Mouse (Mus musculus) frontal cortex, adult 2 months (tissue): ENCODE measurements around the gene A630001G21Rik. TPM values are rescaled to one million over a fixed set of nuclear protein-coding genes. Genes with fewer than 3 reads are reported as not detected.

Experiments
- DNase-seq, 2 experiments: peaks; one replicate each; pipeline ENCODE4 v3.0.0; 2022; ENCODE audit warnings: low spot score in 1 of 2; ENCODE audit errors: extremely low spot score in 1 of 2
- polyA plus RNA-seq: library from polyadenylated mRNA; depleted of rRNA; stranded (reverse); fragments of >200 nt; gene quantifications from 2 replicates; pipeline ENCODE4 v1.2.3, GENCODE M21; 2012

A630001G21Rik gene
- polyA plus RNA-seq, 1 experiment = 1.3 TPM

GRCm38 (mm10) chr1:85775136-85775535, 3.3 kb downstream of the A630001G21Rik start:
- peak in 1 of 2 experiments; percentile 15 for DNase-seq

DNA sequence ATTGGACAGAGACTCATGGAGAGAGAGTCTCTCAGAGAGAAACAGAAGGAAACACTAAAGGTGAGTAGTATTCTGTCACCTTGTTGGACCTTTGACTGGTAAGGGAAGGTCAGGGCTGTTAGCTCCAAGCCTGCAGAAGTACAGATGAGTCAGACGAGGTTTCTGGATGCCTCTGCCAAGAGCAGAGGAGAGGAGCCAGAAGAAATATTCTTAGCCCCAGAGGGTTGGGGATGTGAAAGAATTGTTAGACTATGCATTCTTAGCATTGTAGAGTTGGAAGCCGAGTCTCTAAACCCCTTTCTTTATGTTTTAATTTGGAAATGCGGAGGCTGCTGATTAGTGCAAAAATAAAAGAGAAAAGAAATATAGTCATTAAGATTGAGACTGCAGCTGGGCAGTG, 6.5 kb downstream of the A630001G21Rik start:
- DNase-seq = peak in 1 of 2 experiments; percentile 31

GRCm38 (mm10) chr1:85767754-85768153, 10.7 kb downstream of the A630001G21Rik start:
- no peak for DNase-seq

- DNase-seq = no peak
These were observed 12.3 kb downstream of the A630001G21Rik start for GRCm38 (mm10) chr1:85766120-85766519.

DNA sequence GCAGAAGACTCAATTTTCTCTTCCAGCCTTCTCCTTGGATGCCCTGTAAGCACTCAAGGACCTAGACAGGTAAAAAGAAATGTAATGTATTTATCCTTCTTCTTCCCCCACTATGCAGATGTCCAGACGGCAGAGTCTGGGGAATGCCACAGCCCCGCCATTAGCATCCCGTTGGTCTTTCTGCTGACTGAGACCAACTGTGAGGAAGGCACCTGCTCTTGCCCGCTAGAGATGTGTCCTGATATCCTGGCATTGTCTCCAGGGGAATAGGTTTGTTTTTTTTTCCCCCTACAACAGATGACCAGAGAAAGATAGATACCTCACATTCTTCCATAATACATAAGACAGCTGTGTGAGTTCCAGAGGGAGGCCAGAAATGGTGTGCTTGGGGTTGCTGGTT, 14.2 kb downstream of the A630001G21Rik start:
- DNase-seq = no peak

- no peak for DNase-seq
These were observed 15.1 kb downstream of the A630001G21Rik start for GRCm38 (mm10) chr1:85763386-85763785.

GRCm38 (mm10) chr1:85761665-85762064, 16.8 kb downstream of the A630001G21Rik start:
- no peak for DNase-seq

GRCm38 (mm10) chr1:85758969-85759293, 19.5 kb downstream of the A630001G21Rik start:
- DNase-seq = no peak

DNA sequence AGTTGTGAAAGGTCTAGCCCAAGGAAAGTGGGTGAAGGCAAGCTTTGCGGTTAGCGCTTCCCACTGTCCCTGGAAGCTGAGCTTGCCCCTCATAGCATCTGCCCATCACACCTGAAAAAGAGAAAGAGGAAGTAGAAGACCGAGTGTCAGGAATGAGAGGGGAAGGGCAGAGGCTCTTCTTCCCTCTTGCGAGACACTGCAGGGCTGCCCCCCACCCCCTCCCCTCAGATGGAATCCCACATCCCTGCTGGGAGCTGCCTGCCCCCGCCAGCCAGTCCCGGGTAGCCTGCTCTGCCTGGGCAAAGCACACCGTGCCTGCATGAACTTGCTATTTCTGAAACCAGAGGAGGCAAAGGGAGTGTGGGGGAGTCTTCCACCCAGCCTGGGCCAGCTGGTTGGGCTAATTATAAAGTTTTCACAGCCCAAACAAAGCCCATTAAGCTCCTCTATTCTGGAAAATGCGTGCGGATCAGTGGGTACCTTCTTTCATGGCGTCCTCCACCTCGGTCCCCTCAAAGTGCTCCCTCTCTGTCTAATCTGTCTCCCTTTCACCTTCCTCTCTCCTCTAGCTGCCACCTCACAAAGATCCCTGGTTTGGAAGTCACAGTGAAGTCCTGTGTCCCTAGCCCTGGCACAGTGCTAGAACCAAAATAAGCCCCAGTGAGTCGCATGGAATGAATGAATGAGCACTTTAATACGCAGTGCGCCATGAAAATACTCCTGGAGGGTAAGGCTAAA, 20.0 kb downstream of the A630001G21Rik start:
- peak; percentile 47 to 58 for DNase-seq

GRCm38 (mm10) chr1:85757531-85758230, 20.8 kb downstream of the A630001G21Rik start:
- DNase-seq = peak; percentile 23 to 27

GRCm38 (mm10) chr1:85751932-85752680, 26.3 kb downstream of the A630001G21Rik start:
- no peak for DNase-seq

DNA sequence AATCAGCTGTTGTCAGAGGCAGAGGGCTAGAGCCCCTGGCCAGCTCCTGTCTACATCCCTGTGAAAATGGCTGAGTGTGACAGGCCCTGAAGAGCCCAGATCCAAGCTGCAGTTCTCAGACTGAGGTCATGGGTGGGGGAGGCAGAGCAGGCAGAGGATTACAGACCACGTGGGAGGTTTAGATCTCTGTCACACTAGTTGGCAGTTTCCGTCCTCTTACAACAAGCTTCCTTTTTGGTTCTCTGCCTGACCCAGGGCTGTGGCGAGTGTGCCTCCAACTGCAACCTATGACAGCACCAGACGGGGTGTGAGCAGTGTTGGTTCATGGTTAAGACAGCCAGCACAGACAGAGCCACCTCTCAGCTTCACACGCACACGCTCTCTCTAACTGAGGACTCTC, 26.9 kb downstream of the A630001G21Rik start:
- no peak for DNase-seq

DNA sequence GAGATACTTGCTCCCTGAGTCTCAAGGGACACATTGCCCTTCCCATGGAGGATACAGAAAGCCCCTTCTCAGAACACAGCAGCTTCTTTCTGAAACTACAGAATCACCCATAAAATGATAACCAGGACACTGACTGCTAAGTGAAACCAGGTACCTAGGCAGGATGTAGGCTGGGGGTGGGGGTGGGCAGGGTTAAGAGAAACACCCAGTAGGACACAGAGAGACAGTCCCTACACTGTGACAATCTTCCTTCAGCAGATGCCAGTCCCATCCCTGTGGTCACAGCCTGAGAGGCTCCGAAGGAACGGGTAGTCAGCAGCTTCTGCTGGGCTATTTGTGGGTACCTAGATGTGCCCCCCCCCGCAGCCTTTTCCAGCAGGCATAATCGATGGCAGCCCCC, 27.8 kb downstream of the A630001G21Rik start:
- no peak for DNase-seq

DNA sequence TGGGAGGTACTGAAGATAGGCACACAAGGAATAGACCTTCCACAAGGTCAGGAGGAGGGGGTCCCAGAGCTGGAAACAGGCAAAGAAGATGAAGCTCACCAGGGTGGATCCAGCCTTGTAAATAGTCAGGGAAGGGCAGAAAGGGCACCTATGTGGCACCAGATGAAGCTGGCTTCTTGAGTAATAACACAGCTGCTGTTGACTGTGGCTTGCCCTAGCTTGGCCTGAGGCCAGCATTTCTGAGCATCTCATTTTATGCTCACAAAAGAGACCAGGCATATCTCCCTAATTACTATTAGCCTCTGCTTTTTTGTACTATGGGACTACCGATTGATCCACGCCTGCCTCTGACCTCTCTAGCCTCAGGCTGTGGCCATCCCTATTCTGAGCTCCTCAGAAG, 28.6 kb downstream of the A630001G21Rik start:
- no peak for DNase-seq

- DNase-seq = no peak
These were observed 31.9 kb downstream of the A630001G21Rik start for GRCm38 (mm10) chr1:85746511-85746910.

DNA sequence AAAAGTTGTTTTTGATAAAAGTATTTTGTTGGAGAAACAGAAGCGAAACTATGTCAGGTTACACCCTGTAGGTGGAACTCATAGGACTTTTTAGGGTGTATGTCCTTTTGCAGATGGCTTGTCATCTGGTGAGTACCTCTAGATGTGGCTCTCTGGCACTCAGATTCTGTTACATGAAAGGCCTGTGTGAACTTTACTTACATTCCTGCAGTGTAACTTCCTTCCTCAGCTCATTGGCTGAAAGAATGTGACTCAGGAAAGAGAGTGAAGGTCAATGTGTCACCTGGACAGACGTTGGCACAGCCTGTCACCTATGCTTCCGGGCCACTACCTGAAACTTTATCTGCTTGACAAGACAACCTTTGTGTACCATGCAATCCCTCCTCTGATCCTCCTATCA, 33.9 kb downstream of the A630001G21Rik start:
- no peak for DNase-seq

GRCm38 (mm10) chr1:85742916-85743505, 35.4 kb downstream of the A630001G21Rik start:
- DNase-seq = no peak

- no peak for DNase-seq
These were observed 36.1 kb downstream of the A630001G21Rik start for GRCm38 (mm10) chr1:85742333-85742732.

DNA sequence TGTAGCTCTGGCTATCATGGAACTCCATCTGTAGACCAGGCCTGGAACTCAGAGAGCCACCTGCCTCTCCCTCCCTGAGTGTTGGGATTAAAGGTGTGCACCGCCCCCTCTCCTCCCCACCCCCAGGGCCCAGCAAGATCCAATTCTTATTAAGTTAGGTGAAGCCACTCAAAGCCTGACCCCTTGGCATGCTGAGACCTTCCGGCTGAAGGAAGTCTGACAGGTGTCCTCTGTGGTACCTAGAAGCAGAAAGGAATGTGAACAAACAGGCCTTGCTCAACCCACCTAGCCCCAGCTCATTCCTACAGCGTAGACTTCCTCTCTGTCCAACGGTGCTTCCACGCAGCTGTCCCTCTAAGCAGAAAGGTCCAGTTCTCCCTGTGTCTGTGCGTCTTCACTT, 37.5 kb downstream of the A630001G21Rik start:
- no peak for DNase-seq

DNA sequence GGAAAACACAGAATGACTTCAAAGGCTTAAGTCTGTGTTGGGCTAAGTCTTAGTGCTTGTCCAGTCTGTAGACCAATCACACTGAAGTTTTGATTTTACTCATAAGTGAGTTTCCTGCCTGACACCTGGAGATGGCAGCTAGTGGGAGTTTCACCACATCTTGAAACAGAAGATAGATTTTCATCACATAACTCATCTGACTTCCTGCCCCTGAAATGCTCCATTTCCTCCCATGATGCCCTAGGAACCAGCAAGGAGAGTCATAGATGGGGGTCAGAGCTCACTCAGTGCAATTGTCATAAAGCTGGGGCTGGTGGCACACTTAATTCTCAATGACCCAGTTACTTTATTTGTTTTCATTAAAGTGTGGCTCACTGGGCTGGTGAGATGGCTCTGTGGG, 38.6 kb downstream of the A630001G21Rik start:
- no peak for DNase-seq

- DNase-seq = no peak
These were observed 39.4 kb downstream of the A630001G21Rik start for GRCm38 (mm10) chr1:85739000-85739399.
